Mouse (Mus musculus) leukemia stem cell, adult 10-12 weeks (primary cell): Measurements from ENCODE around the gene Tbx15. TPM values are rescaled to one million over a fixed set of nuclear protein-coding genes. Genes with fewer than 3 reads are reported as not detected.

Experiments
- polyA plus RNA-seq: library from polyadenylated mRNA; stranded (reverse); fragments of >175 nt; gene quantifications from 2 replicates; pipeline ENCODE4 v1.2.3, GENCODE M21; 2012; ENCODE audit warnings: low replicate concordance

Gene Tbx15
- not detected in 2 replicates for polyA plus RNA-seq

GRCm38 (mm10) chr3:99240213-99240720 is at the start of gene Tbx15:
Tbx15 (plus strand) TSS chr3:99240381.

Other genes starting within 250 kb of the Tbx15 start
- gene Wars2, start 99.3 kb upstream of the Tbx15 start, polyA plus RNA-seq: 0.29 and 0.92 TPM in 2 replicates